Mouse (Mus musculus): Measurements from ENCODE around the gene H13.

DNA sequence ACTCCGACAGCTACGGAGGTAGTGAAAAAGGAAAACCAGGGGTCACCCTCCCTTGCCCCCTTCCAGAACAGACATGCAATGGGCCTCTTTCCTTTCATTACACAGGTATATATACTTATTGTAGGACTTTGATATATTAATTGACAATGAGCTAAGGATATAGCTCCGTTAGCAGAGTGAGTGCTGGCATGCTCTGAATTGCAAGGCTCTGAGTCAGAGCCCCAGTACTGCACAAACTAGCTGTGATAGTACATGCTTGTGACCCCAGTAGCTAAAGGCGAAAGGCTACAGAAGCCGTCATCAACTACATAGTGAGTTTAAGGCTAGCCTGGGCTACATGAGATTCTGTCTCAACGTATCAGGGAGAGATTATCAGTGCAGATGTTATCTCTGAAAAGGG, 39.4 kb upstream of the H13 start:
- TF ChIP-seq POLR2A (IDR thresholded peaks at IDR 0.05; ENCODE audit: borderline replicate concordance, insufficient read depth, low read length) = no peak
- no peak for TF ChIP-seq CTCF (IDR thresholded peaks at IDR 0.05; ENCODE audit: borderline replicate concordance, insufficient read depth, low read depth, low read length)

Measured in cerebellum, adult 2 months (tissue).